Mouse (Mus musculus): ENCODE measurements around the gene Nfyb.

The Nfyb gene

GRCm38 (mm10) chr10:82744296-82744695, 19.6 kb downstream of the Nfyb start:
- no peak for DNase-seq (ENCODE audit: low read depth)

- DNase-seq (ENCODE audit: low read depth), result no peak
Observed at GRCm38 (mm10) chr10:82742578-82742977, 21.4 kb downstream of the Nfyb start.

GRCm38 (mm10) chr10:82741876-82742275, 22.1 kb downstream of the Nfyb start:
- DNase-seq (ENCODE audit: low read depth), result no peak

- DNase-seq (ENCODE audit: low read depth), result no peak
Observed at GRCm38 (mm10) chr10:82741354-82741753, 22.6 kb downstream of the Nfyb start.

GRCm38 (mm10) chr10:82699296-82699941, 64.5 kb downstream of the Nfyb start:
- peak; percentile 57 for DNase-seq (ENCODE audit: low read depth)

GRCm38 (mm10) chr10:82698712-82699261, 65.2 kb downstream of the Nfyb start:
- DNase-seq (ENCODE audit: low read depth), result peak; percentile 91

Data from naive thymus-derived CD4-positive, alpha-beta T cell, adult 2 months (primary cell).